Mouse (Mus musculus) forebrain, embryonic 12.5 days (tissue): ENCODE measurements around the gene Fgd3. TPM values are rescaled to one million over a fixed set of nuclear protein-coding genes. Genes with fewer than 3 reads are reported as not detected.

Experiments used
- ATAC-seq: fragments of 200-750 bp; cut with Nextera tagmentation; 2 replicates; pipeline ENCODE4 v1.8.0; 2017; ENCODE audit warnings: moderate TSS enrichment; ENCODE audit not compliant: low FRiP score
- H3K27ac ChIP-seq: fragments of 300-500 bp; sonication (generic); 2 replicates; pipeline ENCODE4 v1.5.1; 2016; ENCODE audit warnings: mild to moderate bottlenecking
- H3K27me3 ChIP-seq: fragments of 300-500 bp; sonication (generic); 2 replicates; pipeline ENCODE4 v1.6.1; 2016; ENCODE audit warnings: mild to moderate bottlenecking
- H3K36me3 ChIP-seq: fragments of 300-500 bp; sonication (generic); replicated peaks from 2 replicates; pipeline ENCODE4 v1.6.1; 2016; ENCODE audit warnings: mild to moderate bottlenecking
- H3K4me1 ChIP-seq: fragments of 300-500 bp; sonication (generic); 2 replicates; pipeline ENCODE4 v1.6.1; 2016
- H3K4me2 ChIP-seq: fragments of 300-500 bp; sonication (generic); 2 replicates; pipeline ENCODE4 v1.6.1; 2016; ENCODE audit warnings: mild to moderate bottlenecking, moderate library complexity
- H3K4me3 ChIP-seq: fragments of 300-500 bp; sonication (generic); replicated peaks from 2 replicates; pipeline ENCODE4 v1.5.1; 2016; ENCODE audit warnings: mild to moderate bottlenecking
- H3K9ac ChIP-seq: fragments of 300-500 bp; sonication (generic); 2 replicates; pipeline ENCODE4 v1.6.1; 2016; ENCODE audit warnings: mild to moderate bottlenecking
- H3K9me3 ChIP-seq: fragments of 300-500 bp; sonication (generic); 2 replicates; pipeline ENCODE4 v1.6.1; 2016
- WGBS: fragments of 180-500 bp; shearing (Covaris S2); methylation state at CpG from one replicate; pipeline ENCODE4 v1.1.7; 2016; 5-methylcytosine and 5-hydroxymethylcytosine counted together
- polyA plus RNA-seq: library from polyadenylated mRNA; unstranded; fragments of >200 nt; fragmentation: Nextera tagmentation; extraction: Ambion mirVana; gene quantifications from 2 replicates; pipeline ENCODE4 v1.2.1, GENCODE M21; 2016

The Fgd3 gene
- polyA plus RNA-seq, 1 experiment from 2014 or later, result 1.7 TPM

GRCm38 (mm10) chr13:49316386-49317162 is 3.5 kb downstream of the Fgd3 start:
- WGBS, result 23% methylated on average over 9 of the region's 9 CpGs
- H3K9me3 ChIP-seq, result no peaks in the 10 kb centered on the region
- peak; percentile 63; the same call in 1 of the 2 replicates for ATAC-seq
- H3K27me3 ChIP-seq, result peaks cover 32% of the 10 kb centered on the region
- no peak overlapping the region for H3K9ac ChIP-seq
- H3K4me2 ChIP-seq, result peak overlapping the region; percentile 48
- no peaks in the 10 kb centered on the region for H3K36me3 ChIP-seq
- no peak overlapping the region for H3K4me3 ChIP-seq
- H3K4me1 ChIP-seq, result peaks cover 54% of the 10 kb centered on the region
- H3K27ac ChIP-seq, result peak overlapping the region; percentile 81

GRCm38 (mm10) chr13:49311642-49312041 is 8.5 kb downstream of the Fgd3 start:
- no peak for ATAC-seq
- Histone ChIP-seq H3K4me3 (no peak overlapping the region), H3K4me1 (peaks cover 16% of the 10 kb centered on the region), H3K27ac (no peak overlapping the region), H3K27me3 (0 out of 2 replicates have a peak, but pooled peaks cover 8% of the 10 kb centered on the region), H3K36me3 (no peaks in the 10 kb centered on the region), H3K4me2 (no peak overlapping the region), H3K9ac (no peak overlapping the region), H3K9me3 (no peaks in the 10 kb centered on the region)
- 86% methylated on average over 7 of the region's 7 CpGs for WGBS

- H3K9ac ChIP-seq, result no peak overlapping the region
- ATAC-seq, result no peak
- H3K27ac ChIP-seq, result no peak overlapping the region
- H3K4me3 ChIP-seq, result no peak overlapping the region
- no peaks in the 10 kb centered on the region for H3K9me3 ChIP-seq
- H3K36me3 ChIP-seq, result no peaks in the 10 kb centered on the region
- peaks cover 5% of the 10 kb centered on the region; the same call in 1 of the 2 replicates for H3K4me1 ChIP-seq
- WGBS, result 92% methylated on average over 1 of the region's 1 CpGs
- H3K27me3 ChIP-seq, result no peaks in the 10 kb centered on the region
- H3K4me2 ChIP-seq, result no peak overlapping the region
Measured at GRCm38 (mm10) chr13:49309501-49309900, 10.6 kb downstream of the Fgd3 start.

GRCm38 (mm10) chr13:49308861-49309403 is 11.2 kb downstream of the Fgd3 start:
- Histone ChIP-seq H3K4me1 (peaks cover 5% of the 10 kb centered on the region; the same call in 1 of the 2 replicates), H3K36me3 (no peaks in the 10 kb centered on the region), H3K9ac (no peak overlapping the region), H3K27ac (no peak overlapping the region), H3K9me3 (no peaks in the 10 kb centered on the region), H3K27me3 (no peaks in the 10 kb centered on the region), H3K4me3 (no peak overlapping the region), H3K4me2 (no peak overlapping the region)
- 90% methylated on average over 16 of the region's 16 CpGs for WGBS
- no peak for ATAC-seq

- no peak overlapping the region for H3K4me2 ChIP-seq
- no peak for ATAC-seq
- H3K36me3 ChIP-seq, result no peaks in the 10 kb centered on the region
- no peaks in the 10 kb centered on the region for H3K9me3 ChIP-seq
- H3K27me3 ChIP-seq, result no peaks in the 10 kb centered on the region
- peaks cover 5% of the 10 kb centered on the region; the same call in 1 of the 2 replicates for H3K4me1 ChIP-seq
- no peak overlapping the region for H3K4me3 ChIP-seq
- H3K9ac ChIP-seq, result no peak overlapping the region
- H3K27ac ChIP-seq, result no peak overlapping the region
- WGBS, result 89% methylated on average over 4 of the region's 4 CpGs
Measured at GRCm38 (mm10) chr13:49308206-49308605, 11.9 kb downstream of the Fgd3 start.

GRCm38 (mm10) chr13:49307311-49307969 is 12.7 kb downstream of the Fgd3 start:
- Histone ChIP-seq H3K4me1 (peaks cover 5% of the 10 kb centered on the region; the same call in 1 of the 2 replicates), H3K27me3 (no peaks in the 10 kb centered on the region), H3K36me3 (no peaks in the 10 kb centered on the region), H3K27ac (0 out of 2 replicates have a peak overlapping the region, but pooled peaks have one; percentile 36), H3K9ac (no peak overlapping the region), H3K4me2 (no peak overlapping the region), H3K4me3 (no peak overlapping the region), H3K9me3 (no peaks in the 10 kb centered on the region)
- WGBS, result 49% methylated on average over 10 of the region's 10 CpGs
- ATAC-seq, result 0 out of 2 replicates have a peak, but pooled peaks have one; percentile 39

- no peak for ATAC-seq
- Histone ChIP-seq H3K9ac (no peak overlapping the region), H3K27ac (no peak overlapping the region), H3K36me3 (no peaks in the 10 kb centered on the region), H3K27me3 (no peaks in the 10 kb centered on the region), H3K4me1 (peaks cover 5% of the 10 kb centered on the region; the same call in 1 of the 2 replicates), H3K4me2 (no peak overlapping the region), H3K9me3 (no peaks in the 10 kb centered on the region), H3K4me3 (no peak overlapping the region)
- 77% methylated on average over 7 of the region's 7 CpGs for WGBS
Measured at GRCm38 (mm10) chr13:49306771-49307310, 13.3 kb downstream of the Fgd3 start.

- no peaks in the 10 kb centered on the region; the same call in 1 of the 2 replicates for H3K36me3 ChIP-seq
- no peak for ATAC-seq
- H3K9me3 ChIP-seq, result no peaks in the 10 kb centered on the region
- H3K27me3 ChIP-seq, result no peaks in the 10 kb centered on the region
- no peak overlapping the region for H3K4me3 ChIP-seq
- no peaks in the 10 kb centered on the region for H3K4me1 ChIP-seq
- H3K9ac ChIP-seq, result no peak overlapping the region
- 63% methylated on average over 1 of the region's 1 CpGs for WGBS
- H3K4me2 ChIP-seq, result no peak overlapping the region
- no peak overlapping the region for H3K27ac ChIP-seq
Measured at GRCm38 (mm10) chr13:49300771-49301170, 19.3 kb downstream of the Fgd3 start.

GRCm38 (mm10) chr13:49298514-49299381 is 21.4 kb downstream of the Fgd3 start:
- H3K27ac ChIP-seq, result no peak overlapping the region
- no peak overlapping the region for H3K4me2 ChIP-seq
- no peaks in the 10 kb centered on the region for H3K9me3 ChIP-seq
- no peaks in the 10 kb centered on the region for H3K4me1 ChIP-seq
- H3K9ac ChIP-seq, result no peak overlapping the region
- no peak for ATAC-seq
- H3K4me3 ChIP-seq, result no peak overlapping the region
- H3K36me3 ChIP-seq, result no peaks in the 10 kb centered on the region; the same call in 1 of the 2 replicates
- H3K27me3 ChIP-seq, result no peaks in the 10 kb centered on the region
- 91% methylated on average over 14 of the region's 14 CpGs for WGBS

- peaks cover 3% of the 10 kb centered on the region; the same call in 1 of the 2 replicates for H3K36me3 ChIP-seq
- WGBS, result 85% methylated on average over 7 of the region's 7 CpGs
- no peak for ATAC-seq
Measured at GRCm38 (mm10) chr13:49296270-49296669, 23.8 kb downstream of the Fgd3 start.

GRCm38 (mm10) chr13:49294108-49294507 is 26.0 kb downstream of the Fgd3 start:
- Histone ChIP-seq H3K9ac (no peak overlapping the region), H3K9me3 (0 out of 2 replicates have a peak, but pooled peaks cover 5% of the 10 kb centered on the region), H3K4me3 (no peak overlapping the region), H3K27me3 (no peaks in the 10 kb centered on the region), H3K36me3 (peaks cover 3% of the 10 kb centered on the region; the same call in 1 of the 2 replicates), H3K4me2 (no peak overlapping the region), H3K4me1 (no peaks in the 10 kb centered on the region), H3K27ac (no peak overlapping the region)
- WGBS, result 83% methylated on average over 9 of the region's 9 CpGs
- no peak for ATAC-seq

More at GRCm38 (mm10) chr13:49296270-49296669, 23.8 kb downstream of the Fgd3 start:
- H3K27me3 ChIP-seq, result no peaks in the 10 kb centered on the region
- no peak overlapping the region for H3K4me2 ChIP-seq
- no peak overlapping the region for H3K27ac ChIP-seq
- H3K4me1 ChIP-seq, result no peaks in the 10 kb centered on the region
- no peak overlapping the region for H3K9ac ChIP-seq
- H3K9me3 ChIP-seq, result 0 out of 2 replicates have a peak, but pooled peaks cover 5% of the 10 kb centered on the region
- H3K4me3 ChIP-seq, result no peak overlapping the region
